Mouse (Mus musculus): Measurements from ENCODE around the gene Hyal2. TPM values are rescaled to one million over a fixed set of nuclear protein-coding genes. Genes with fewer than 3 reads are reported as not detected.

Hyal2 gene
- polyA plus RNA-seq (2015; fragmentation: Nextera tagmentation; extraction: Ambion mirVana) = 82.9 and 88.7 TPM in 2 replicates

DNA sequence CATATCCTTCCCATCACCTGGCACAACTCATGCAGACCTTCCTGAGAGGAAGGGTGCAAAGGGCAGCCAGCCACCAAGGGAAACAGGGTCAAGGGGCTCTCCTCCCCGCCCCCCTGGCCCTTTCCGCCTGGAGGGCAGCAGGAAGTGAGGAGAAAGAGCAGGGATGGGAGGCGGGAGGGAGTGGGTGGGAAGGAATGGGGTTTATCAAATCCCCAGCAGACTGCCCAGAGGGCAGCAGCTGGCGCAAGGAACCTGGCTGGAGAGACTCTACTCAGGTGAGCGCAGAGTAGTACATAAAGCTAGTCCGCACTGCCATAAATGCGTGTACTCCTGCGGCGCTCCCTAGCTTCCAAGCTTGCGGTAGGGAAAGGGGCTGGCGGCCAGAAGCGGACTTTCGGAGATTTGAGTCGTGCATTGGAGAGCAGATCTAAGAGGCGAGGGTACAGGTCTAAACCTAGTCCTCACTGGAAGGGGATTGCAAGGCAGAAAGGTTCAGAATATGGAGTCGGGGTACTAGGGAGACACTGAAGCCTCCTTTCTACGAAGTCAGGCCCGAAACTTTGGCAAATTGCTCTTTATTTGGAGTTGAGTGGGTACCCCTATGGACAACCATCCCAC is at the start of gene Hyal2:
Gene Hyal2, plus strand, starts transcription at position 244 of the 618 bp plus-strand sequence.
- Histone ChIP-seq H3K27me3 (replicated peaks) (no peaks in the 10 kb centered on the region), H3K4me1 (peaks cover 59% of the 10 kb centered on the region), H3K9ac (peak within 1 kb of the TSS; percentile 88), H3K27ac (peak within 1 kb of the TSS; percentile 89), H3K36me3 (replicated peaks) (peaks cover 32% of the 10 kb centered on the region), H3K9me3 (no peaks in the 10 kb centered on the region), H3K4me3 (peak within 1 kb of the TSS; percentile 94), H3K4me2 (peak within 1 kb of the TSS; percentile 84)
- WGBS = 4% methylated on average over 18 of the region's 18 CpGs
- no peak for ATAC-seq (replicated peaks)

DNA sequence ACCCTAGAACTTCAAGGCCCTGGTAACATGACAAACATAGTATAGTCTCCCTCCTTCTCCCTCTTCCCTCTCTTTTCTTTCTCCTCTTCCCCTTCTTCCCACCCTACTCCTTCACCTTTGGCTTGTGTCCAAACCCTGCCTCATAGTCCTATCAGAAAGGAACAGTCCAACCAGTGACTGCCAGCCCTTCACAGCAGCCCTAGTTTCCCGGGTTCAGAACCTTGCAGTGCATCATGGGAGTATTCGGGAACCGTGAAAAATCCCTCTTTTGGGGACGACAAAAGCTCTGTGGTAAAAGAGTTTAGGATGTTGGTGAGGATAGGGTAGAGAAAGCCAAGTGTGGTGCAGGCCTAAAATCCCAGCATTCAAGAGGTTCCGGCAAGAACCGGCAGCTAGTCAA is 47.4 kb upstream of the Hyal2 start:
- no peak overlapping the region for H3K4me2 ChIP-seq
- no peak overlapping the region for H3K27ac ChIP-seq
- H3K9ac ChIP-seq = no peak overlapping the region
- H3K36me3 ChIP-seq (replicated peaks) = 0 out of 2 replicates have a peak, but pooled peaks cover 2% of the 10 kb centered on the region
- 33% methylated on average over 6 of the region's 6 CpGs for WGBS
- no peaks in the 10 kb centered on the region for H3K9me3 ChIP-seq
- H3K4me3 ChIP-seq = no peak overlapping the region
- H3K27me3 ChIP-seq (replicated peaks) = peaks cover 9% of the 10 kb centered on the region
- ATAC-seq (replicated peaks) = no peak
- H3K4me1 ChIP-seq = peaks cover 16% of the 10 kb centered on the region

- no peak overlapping the region for H3K4me3 ChIP-seq
- 60% methylated on average over 5 of the region's 5 CpGs for whole genome bisulfite sequencing
- H3K4me1 ChIP-seq = peaks cover 16% of the 10 kb centered on the region
- H3K4me2 ChIP-seq = no peak overlapping the region
- H3K9ac ChIP-seq = no peak overlapping the region
- 0 out of 2 replicates have a peak, but pooled peaks cover 2% of the 10 kb centered on the region for H3K36me3 ChIP-seq (replicated peaks)
- H3K27ac ChIP-seq = no peak overlapping the region; the same call in 1 of the 2 replicates
- no peaks in the 10 kb centered on the region for H3K9me3 ChIP-seq
- H3K27me3 ChIP-seq (replicated peaks) = peaks cover 18% of the 10 kb centered on the region
- no peak for ATAC-seq (replicated peaks)
These were observed 46.6 kb upstream of the Hyal2 start for GRCm38 (mm10) chr9:107521190-107521589.

DNA sequence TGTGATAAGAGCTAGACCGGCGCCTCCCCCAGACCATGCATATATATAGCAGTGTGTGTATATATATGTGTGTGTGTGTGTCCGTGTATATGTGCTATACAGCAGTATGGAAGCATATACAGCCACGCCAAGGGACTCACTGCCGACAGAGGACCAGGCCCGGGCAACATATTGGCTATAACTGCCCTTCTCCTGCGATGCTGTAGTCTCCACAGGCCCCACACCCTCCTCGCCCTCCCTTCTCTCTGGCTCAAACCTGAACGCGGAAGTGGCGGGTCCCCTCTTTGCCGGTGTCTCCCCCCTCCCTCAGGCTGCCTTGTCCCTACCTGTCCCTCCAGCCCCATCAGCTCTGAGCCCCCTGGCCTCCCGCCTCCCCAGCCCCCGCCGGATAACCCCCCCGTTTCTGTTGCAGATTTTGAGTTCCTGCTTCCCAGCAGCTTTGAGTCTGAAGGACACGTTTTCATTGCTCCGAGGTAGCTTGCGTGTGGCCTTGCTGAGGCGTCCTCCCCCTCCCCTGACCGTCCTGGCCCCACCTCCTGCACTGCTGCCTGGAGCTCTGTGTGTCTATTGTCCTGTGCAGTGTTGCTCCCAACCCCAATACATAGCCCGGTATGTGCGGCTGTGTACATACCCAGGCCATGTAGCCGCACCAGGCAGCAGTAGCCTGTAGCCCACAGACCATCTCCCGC is 45.9 kb upstream of the Hyal2 start:
- Histone ChIP-seq H3K9me3 (no peaks in the 10 kb centered on the region), H3K4me1 (peaks cover 23% of the 10 kb centered on the region), H3K36me3 (replicated peaks) (0 out of 2 replicates have a peak, but pooled peaks cover 2% of the 10 kb centered on the region), H3K9ac (no peak overlapping the region), H3K4me2 (peak overlapping the region; percentile 13; the same call in 1 of the 2 replicates), H3K27ac (peak overlapping the region; percentile 42), H3K27me3 (replicated peaks) (peaks cover 24% of the 10 kb centered on the region), H3K4me3 (no peak overlapping the region)
- WGBS = 24% methylated on average over 25 of the region's 25 CpGs
- ATAC-seq (replicated peaks) = peak; percentile 29; the same call in 1 of the 2 replicates

DNA sequence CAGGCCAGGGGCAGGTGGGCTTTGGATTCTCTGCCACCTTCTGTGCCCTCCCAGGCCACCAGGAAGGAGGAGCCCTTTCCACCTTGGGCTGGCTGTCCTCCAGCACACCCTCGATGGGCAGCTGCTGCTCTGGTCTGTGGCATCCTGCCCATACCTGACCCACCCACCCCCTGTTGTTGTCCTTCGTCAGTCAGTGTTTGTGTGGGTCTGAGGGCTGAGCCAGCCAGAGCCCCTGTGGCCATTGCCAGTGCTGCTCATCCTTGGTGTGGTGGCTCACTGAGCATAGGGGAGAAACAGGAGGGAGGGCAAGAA is 45.4 kb upstream of the Hyal2 start:
- WGBS = 29% methylated on average over 2 of the region's 2 CpGs
- Histone ChIP-seq H3K9ac (no peak overlapping the region), H3K4me2 (peak overlapping the region; percentile 13; the same call in 1 of the 2 replicates), H3K27ac (peak overlapping the region; percentile 35; the same call in 1 of the 2 replicates), H3K9me3 (no peaks in the 10 kb centered on the region), H3K36me3 (replicated peaks) (0 out of 2 replicates have a peak, but pooled peaks cover 2% of the 10 kb centered on the region), H3K4me1 (peaks cover 24% of the 10 kb centered on the region), H3K27me3 (replicated peaks) (peaks cover 27% of the 10 kb centered on the region), H3K4me3 (no peak overlapping the region)
- peak; percentile 4; the same call in 1 of the 2 replicates for ATAC-seq (replicated peaks)

GRCm38 (mm10) chr9:107526198-107527026 is 41.3 kb upstream of the Hyal2 start:
- ATAC-seq (replicated peaks) = peak; percentile 53
- WGBS = 5% methylated on average over 44 of the region's 44 CpGs
- Histone ChIP-seq H3K36me3 (replicated peaks) (no peaks in the 10 kb centered on the region), H3K9me3 (no peaks in the 10 kb centered on the region), H3K9ac (no peak overlapping the region; the same call in 1 of the 2 replicates), H3K4me2 (peak overlapping the region; percentile 50), H3K4me1 (peaks cover 18% of the 10 kb centered on the region), H3K27me3 (replicated peaks) (peaks cover 32% of the 10 kb centered on the region), H3K27ac (no peak overlapping the region), H3K4me3 (peak overlapping the region; percentile 26)

DNA sequence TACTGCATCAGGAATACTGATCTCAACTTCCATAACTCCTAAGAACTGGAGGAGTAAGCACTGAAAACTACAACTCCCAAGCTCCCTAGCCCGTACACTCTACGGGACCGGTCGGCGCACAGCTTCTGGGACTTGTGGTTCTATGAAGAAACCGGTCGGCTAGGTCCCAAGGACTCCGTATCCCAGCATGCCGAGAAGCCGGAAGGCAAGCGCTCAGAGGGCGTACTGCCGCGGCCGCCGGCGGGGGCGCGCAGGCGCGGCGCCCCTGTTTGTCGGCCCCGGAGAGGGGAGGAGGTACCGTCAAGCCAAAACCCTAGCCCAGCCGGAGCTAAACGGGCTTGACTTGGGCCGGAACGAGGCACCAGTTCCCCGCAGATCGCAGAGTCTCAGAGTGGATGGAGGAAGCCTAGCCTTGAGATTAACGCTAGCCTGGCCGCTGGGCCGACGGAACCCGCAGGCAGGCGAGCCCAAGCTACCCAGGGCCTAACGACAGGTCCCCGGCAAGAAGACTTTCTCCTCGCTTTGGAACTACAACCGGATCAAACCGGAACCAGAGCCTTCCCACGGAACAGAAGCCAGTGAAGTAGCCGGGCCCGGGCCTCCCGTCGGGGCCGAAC is 33.8 kb upstream of the Hyal2 start, which contains the start of gene Tmem115:
Gene Tmem115, plus strand, starts transcription at position 155 of the 617 bp plus-strand sequence.
- Histone ChIP-seq H3K4me1 (peaks cover 34% of the 10 kb centered on the region), H3K27ac (peak within 1 kb of the TSS; percentile 76), H3K9me3 (no peaks in the 10 kb centered on the region), H3K36me3 (replicated peaks) (peaks cover 12% of the 10 kb centered on the region), H3K4me2 (peak within 1 kb of the TSS; percentile 98), H3K27me3 (replicated peaks) (no peaks in the 10 kb centered on the region), H3K4me3 (peak within 1 kb of the TSS; percentile 92), H3K9ac (peak within 1 kb of the TSS; percentile 88)
- peak; percentile 98 for ATAC-seq (replicated peaks)
- WGBS = 0% methylated on average over 47 of the region's 48 CpGs

DNA sequence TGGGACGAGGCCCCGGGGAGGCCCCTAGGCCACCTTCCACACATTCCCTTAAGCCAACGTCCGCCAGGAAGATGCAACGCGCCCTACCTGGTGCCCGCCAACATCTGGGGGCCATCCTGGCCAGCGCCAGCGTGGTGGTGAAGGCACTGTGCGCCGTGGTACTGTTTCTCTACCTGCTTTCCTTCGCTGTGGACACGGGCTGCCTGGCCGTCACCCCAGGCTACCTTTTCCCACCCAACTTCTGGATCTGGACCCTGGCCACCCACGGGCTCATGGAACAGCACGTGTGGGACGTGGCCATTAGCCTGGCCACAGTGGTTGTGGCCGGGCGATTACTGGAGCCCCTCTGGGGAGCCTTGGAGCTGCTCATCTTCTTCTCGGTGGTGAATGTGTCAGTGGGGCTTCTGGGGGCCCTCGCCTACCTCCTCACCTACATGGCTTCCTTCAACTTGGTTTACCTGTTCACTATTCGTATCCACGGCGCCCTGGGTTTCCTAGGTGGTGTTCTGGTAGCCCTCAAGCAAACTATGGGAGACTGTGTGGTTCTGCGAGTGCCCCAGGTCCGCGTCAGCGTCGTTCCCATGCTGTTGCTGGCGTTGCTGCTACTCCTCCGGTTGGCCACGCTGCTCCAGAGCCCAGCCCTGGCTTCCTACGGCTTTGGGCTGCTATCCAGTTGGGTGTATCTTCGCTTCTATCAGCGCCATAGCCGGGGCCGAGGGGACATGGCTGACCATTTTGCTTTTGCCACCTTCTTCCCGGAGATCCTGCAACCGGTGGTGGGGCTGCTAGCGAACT is 33.1 kb upstream of the Hyal2 start:
- Histone ChIP-seq H3K9me3 (no peaks in the 10 kb centered on the region), H3K9ac (peak overlapping the region; percentile 88), H3K4me1 (peaks cover 34% of the 10 kb centered on the region), H3K4me3 (peak overlapping the region; percentile 92), H3K4me2 (peak overlapping the region; percentile 98), H3K36me3 (replicated peaks) (peaks cover 19% of the 10 kb centered on the region), H3K27ac (peak overlapping the region; percentile 76), H3K27me3 (replicated peaks) (no peaks in the 10 kb centered on the region)
- ATAC-seq (replicated peaks) = no peak; the same call in 1 of the 2 replicates
- under 1% methylated on average over 40 of the region's 40 CpGs for WGBS

- Histone ChIP-seq H3K9me3 (no peaks in the 10 kb centered on the region), H3K4me3 (no peak overlapping the region), H3K4me2 (no peak overlapping the region), H3K9ac (no peak overlapping the region), H3K36me3 (replicated peaks) (peaks cover 25% of the 10 kb centered on the region), H3K4me1 (peaks cover 57% of the 10 kb centered on the region), H3K27me3 (replicated peaks) (no peaks in the 10 kb centered on the region), H3K27ac (no peak overlapping the region)
- no peak for ATAC-seq (replicated peaks)
- WGBS = 94% methylated on average over 7 of the region's 7 CpGs
These were observed 29.5 kb upstream of the Hyal2 start for GRCm38 (mm10) chr9:107538231-107538630.

GRCm38 (mm10) chr9:107538711-107539110 is 29.0 kb upstream of the Hyal2 start:
- Histone ChIP-seq H3K4me1 (peaks cover 57% of the 10 kb centered on the region), H3K9me3 (no peaks in the 10 kb centered on the region), H3K4me2 (no peak overlapping the region), H3K36me3 (replicated peaks) (peaks cover 27% of the 10 kb centered on the region), H3K27me3 (replicated peaks) (no peaks in the 10 kb centered on the region), H3K27ac (no peak overlapping the region), H3K9ac (no peak overlapping the region), H3K4me3 (no peak overlapping the region)
- WGBS = 93% methylated on average over 3 of the region's 3 CpGs
- no peak for ATAC-seq (replicated peaks)

DNA sequence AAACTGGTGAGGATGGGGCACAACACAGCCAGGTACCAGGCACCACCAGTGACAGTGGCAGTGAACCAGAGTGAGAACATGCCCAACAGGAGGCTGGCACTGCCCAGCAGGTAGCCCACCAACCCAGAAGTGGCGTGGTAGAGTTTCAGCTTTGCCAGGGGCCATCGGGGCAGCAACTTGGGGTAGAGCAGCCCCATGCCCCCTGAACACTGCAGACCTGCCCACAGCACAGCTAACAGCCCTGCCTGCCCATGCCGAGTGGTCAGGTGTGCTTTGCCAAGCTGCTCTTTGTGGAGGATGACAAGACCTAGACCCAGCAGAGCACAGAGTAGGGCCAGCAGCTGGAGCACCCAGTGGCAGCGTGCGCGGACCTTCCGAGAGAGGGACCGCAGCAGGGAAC is 27.8 kb upstream of the Hyal2 start:
- Histone ChIP-seq H3K9me3 (no peaks in the 10 kb centered on the region), H3K4me3 (no peak overlapping the region), H3K36me3 (replicated peaks) (peaks cover 38% of the 10 kb centered on the region), H3K27me3 (replicated peaks) (no peaks in the 10 kb centered on the region), H3K4me2 (no peak overlapping the region), H3K9ac (no peak overlapping the region), H3K27ac (no peak overlapping the region), H3K4me1 (peaks cover 51% of the 10 kb centered on the region)
- no peak for ATAC-seq (replicated peaks)
- 92% methylated on average over 8 of the region's 8 CpGs for WGBS

Data from midbrain, embryonic 15.5 days (tissue).